ENCODE assay signal across 10 mouse cellular contexts in the genomic region with DNA sequence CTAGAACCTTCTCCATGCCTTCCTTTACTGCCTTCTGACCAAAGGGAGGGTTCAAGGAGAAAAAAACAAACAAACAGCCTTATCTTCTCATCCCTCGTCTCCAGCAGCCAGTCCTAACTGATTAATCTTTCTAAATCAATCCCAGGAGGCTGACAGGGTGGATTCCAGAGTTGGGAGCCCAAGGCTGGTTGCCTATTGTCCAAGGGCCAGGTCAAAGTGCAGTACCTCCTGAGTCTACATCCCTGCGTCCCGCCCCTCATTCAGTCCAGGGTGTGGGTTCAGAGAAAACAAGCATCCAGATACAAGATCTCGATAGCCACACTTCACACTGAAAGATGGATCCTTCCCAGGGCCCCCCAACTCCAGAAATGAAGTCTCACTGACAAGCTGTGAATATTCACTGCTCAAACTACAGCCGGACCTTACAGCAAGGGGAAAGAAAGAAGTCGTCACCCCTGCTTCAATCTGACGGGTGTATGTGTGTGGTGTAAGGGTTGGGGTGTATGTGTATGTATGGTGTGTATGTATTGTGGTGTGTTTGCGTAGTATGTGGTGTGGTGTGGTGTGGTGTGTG. TPM values are rescaled to one million over a fixed set of nuclear protein-coding genes. Genes with fewer than 3 reads are reported as not detected.
DNase-seq lines count a peak whose midpoint lies in the region; ATAC-seq and TF ChIP-seq lines count a peak whose summit lies in the region.
"Had no signal": no experiment of that assay in that cellular context is flagged by ENCODE, and none has a peak within 500 bp of the region (broad histone marks: within the 10 kb centered on the region; RNA-seq: fewer than 3 reads in every experiment).

No protein-coding gene starts in this region.

- 46% methylated on average over 8 of the region's 8 CpGs for WGBS in lung, postnatal 0 days
- 12% methylated on average over 8 of the region's 8 CpGs for WGBS in hindbrain, postnatal 0 days
- WGBS in midbrain, embryonic 10.5 days = 21% methylated on average over 8 of the region's 8 CpGs

- no peak overlapping the region; the same call in 1 of the 2 replicates for H3K9ac ChIP-seq in lung, postnatal 0 days (replicated peaks; ENCODE audit: low read depth)
- H3K9ac ChIP-seq in hindbrain, postnatal 0 days (replicated peaks; ENCODE audit: low read length) = peak overlapping the region; percentile 100

- no peak for ATAC-seq in lung, postnatal 0 days
- no peak for ATAC-seq in hindbrain, postnatal 0 days
- ATAC-seq: Patski had no signal

- H3K27me3 ChIP-seq in lung, postnatal 0 days (replicated peaks; ENCODE audit: insufficient read depth, low read length) = no peaks in the 10 kb centered on the region
- no peaks in the 10 kb centered on the region for H3K27me3 ChIP-seq in hindbrain, postnatal 0 days (ENCODE audit: insufficient read depth, low read length)
- H3K27me3 ChIP-seq in midbrain, embryonic 10.5 days (ENCODE audit: low read depth, poor library complexity, severe bottlenecking) = no peaks in the 10 kb centered on the region
- H3K27me3 ChIP-seq: Patski had no signal

- H3K4me3 ChIP-seq in lung, postnatal 0 days (ENCODE audit: low read depth, low read length) = no peak overlapping the region
- H3K4me3 ChIP-seq in hindbrain, postnatal 0 days (ENCODE audit: low read length) = peak overlapping the region; percentile 98
- H3K4me3 ChIP-seq in midbrain, embryonic 10.5 days = peak overlapping the region; percentile 99

- H3K9me3 ChIP-seq in lung, postnatal 0 days (ENCODE audit: low read length) = no peaks in the 10 kb centered on the region
- no peaks in the 10 kb centered on the region for H3K9me3 ChIP-seq in hindbrain, postnatal 0 days (ENCODE audit: low read length)
- no peaks in the 10 kb centered on the region; the same call in 1 of the 2 replicates for H3K9me3 ChIP-seq in midbrain, embryonic 10.5 days (replicated peaks)

- no peak for DNase-seq in lung, postnatal 0 days (ENCODE audit: low spot score)
- no peak for DNase-seq in lung, postnatal 36 days
- no peak for DNase-seq in hindbrain, postnatal 0 days (ENCODE audit: low spot score)
- peak; percentile 28 for DNase-seq in midbrain, embryonic 10.5 days (ENCODE audit: low spot score)
- DNase-seq in gastrocnemius, postnatal 25 days = no peak
- no peak for DNase-seq in left cerebral cortex, adult 8-10 months (ENCODE audit: low spot score in 2 of 2)
- DNase-seq in right cerebral cortex, postnatal 10 days (ENCODE audit: low spot score in 2 of 2) = no peak
- DNase-seq in right cerebral cortex, postnatal 36 days (ENCODE audit: low spot score in 2 of 2) = no peak
- DNase-seq: cerebellum, adult 8-10 months had no signal

- H3K4me2 ChIP-seq in lung, postnatal 0 days (replicated peaks; ENCODE audit: low read depth, low read length) = peak overlapping the region; percentile 95; the same call in 1 of the 2 replicates
- H3K4me2 ChIP-seq in hindbrain, postnatal 0 days (ENCODE audit: low read depth, low read length) = peak overlapping the region; percentile 91

- H3K4me1 ChIP-seq in lung, postnatal 0 days (ENCODE audit: insufficient read depth, low read depth, low read length) = peaks cover 20% of the 10 kb centered on the region
- peaks cover 23% of the 10 kb centered on the region for H3K4me1 ChIP-seq in hindbrain, postnatal 0 days (ENCODE audit: insufficient read depth, low read length)
- H3K4me1 ChIP-seq in midbrain, embryonic 10.5 days = peaks cover 54% of the 10 kb centered on the region

- TF ChIP-seq CTCF in lung, postnatal 0 days (IDR thresholded peaks at IDR 0.05) = no peak
- TF ChIP-seq CTCF in hindbrain, postnatal 0 days (IDR thresholded peaks at IDR 0.05; ENCODE audit: low read depth) = no peak

- no peak for TF ChIP-seq EP300 in lung, postnatal 0 days (IDR thresholded peaks at IDR 0.05)

- no peaks in the 10 kb centered on the region for H3K36me3 ChIP-seq in lung, postnatal 0 days (ENCODE audit: insufficient read depth, low read length)
- H3K36me3 ChIP-seq in hindbrain, postnatal 0 days (ENCODE audit: insufficient read depth, low read length) = no peaks in the 10 kb centered on the region
- H3K36me3 ChIP-seq in midbrain, embryonic 10.5 days = peaks cover 47% of the 10 kb centered on the region

- H3K27ac ChIP-seq in lung, postnatal 0 days (ENCODE audit: low read length) = no peak overlapping the region
- peak overlapping the region; percentile 100 for H3K27ac ChIP-seq in hindbrain, postnatal 0 days
- H3K27ac ChIP-seq in midbrain, embryonic 10.5 days (replicated peaks) = peak overlapping the region; percentile 100

RNA-seq across cellular contexts. Expression of gene Tnrc18, which starts 5.5 kb away (rescaled TPM):
- polyA plus RNA-seq in lung, postnatal 0 days (2015; fragmentation: Nextera tagmentation; extraction: Ambion mirVana) = 16.6 and 24.9 TPM in 2 replicates
- total RNA-seq in hindbrain, postnatal 0 days (2014; rRNA removed) = 134 and 137 TPM in 2 replicates
- polyA plus RNA-seq in hindbrain, postnatal 0 days (2015; fragmentation: Nextera tagmentation; extraction: Ambion mirVana) = 17.0 and 19.9 TPM in 2 replicates
- 18.7 and 23.2 TPM in 2 replicates for polyA plus RNA-seq in midbrain, embryonic 10.5 days (2016; fragmentation: Nextera tagmentation; extraction: Ambion mirVana)
- total RNA-seq in gastrocnemius, postnatal 25 days (2021) = 10 to 100 TPM; 25.2 to 31.6 TPM
- total RNA-seq in left cerebral cortex, adult 8-10 months (2022) = 100 to 1,000 TPM; 112 to 134 (median 116) TPM
